Mouse (Mus musculus) forebrain, embryonic 10.5 days (tissue): ENCODE data around the gene Npepl1. TPM values are rescaled to one million over a fixed set of nuclear protein-coding genes. Genes with fewer than 3 reads are reported as not detected.

Experiments used
- DNase-seq: peaks from one replicate; pipeline ENCODE4 v3.0.0-alpha.2; 2017; ENCODE audit warnings: low spot score; ENCODE audit errors: extremely low spot score
- H3K27ac ChIP-seq: fragments of 300-500 bp; sonication (generic); 2 replicates; pipeline ENCODE4 v1.5.1; 2016; ENCODE audit warnings: mild to moderate bottlenecking
- H3K27me3 ChIP-seq: fragments of 300-500 bp; sonication (generic); 2 replicates; pipeline ENCODE4 v1.6.1; 2016; ENCODE audit warnings: mild to moderate bottlenecking; ENCODE audit not compliant: poor library complexity, severe bottlenecking
- H3K36me3 ChIP-seq: fragments of 300-500 bp; sonication (generic); replicated peaks from 2 replicates; pipeline ENCODE4 v1.6.1; 2016; ENCODE audit warnings: mild to moderate bottlenecking, moderate library complexity
- H3K4me1 ChIP-seq: fragments of 300-500 bp; sonication (generic); 2 replicates; pipeline ENCODE4 v1.6.1; 2016
- H3K4me3 ChIP-seq: fragments of 300-500 bp; sonication (generic); 2 replicates; pipeline ENCODE4 v1.5.1; 2016; ENCODE audit warnings: mild to moderate bottlenecking, moderate library complexity
- H3K9me3 ChIP-seq: fragments of 300-500 bp; sonication (generic); 2 replicates; pipeline ENCODE4 v1.6.1; 2016; ENCODE audit warnings: mild to moderate bottlenecking, moderate library complexity
- WGBS: fragments of 180-500 bp; shearing (Covaris S2); methylation state at CpG from one replicate; pipeline ENCODE4 v1.1.7; 2016; 5-methylcytosine and 5-hydroxymethylcytosine counted together
- polyA plus RNA-seq: library from polyadenylated mRNA; unstranded; fragments of >200 nt; fragmentation: Nextera tagmentation; extraction: Ambion mirVana; gene quantifications from 2 replicates; pipeline ENCODE4 v1.2.1, GENCODE M21; 2016

Npepl1 gene
- polyA plus RNA-seq, 1 experiment from 2014 or later: 30.0 TPM

- Histone ChIP-seq H3K27me3 (no peaks in the 10 kb centered on the region), H3K4me3 (no peak overlapping the region), H3K27ac (no peak overlapping the region), H3K9me3 (no peaks in the 10 kb centered on the region), H3K36me3 (peaks cover 74% of the 10 kb centered on the region), H3K4me1 (no peaks in the 10 kb centered on the region; the same call in 1 of the 2 replicates)
- DNase-seq: no peak
- 76% methylated on average over 16 of the region's 16 CpGs for WGBS
Observed at GRCm38 (mm10) chr2:174116929-174117328, 6.8 kb downstream of the Npepl1 start.

- Histone ChIP-seq H3K27me3 (no peaks in the 10 kb centered on the region), H3K27ac (no peak overlapping the region), H3K4me1 (no peaks in the 10 kb centered on the region), H3K9me3 (no peaks in the 10 kb centered on the region), H3K36me3 (peaks cover 85% of the 10 kb centered on the region), H3K4me3 (no peak overlapping the region)
- DNase-seq: no peak
- 67% methylated on average over 11 of the region's 11 CpGs for WGBS
Observed at GRCm38 (mm10) chr2:174118141-174118540, 8.0 kb downstream of the Npepl1 start.

- no peak overlapping the region for H3K27ac ChIP-seq
- WGBS: 91% methylated on average over 11 of the region's 11 CpGs
- no peak for DNase-seq
- H3K36me3 ChIP-seq: peaks cover 86% of the 10 kb centered on the region
- H3K9me3 ChIP-seq: peaks cover 4% of the 10 kb centered on the region; the same call in 1 of the 2 replicates
- H3K4me1 ChIP-seq: peaks cover 5% of the 10 kb centered on the region; the same call in 1 of the 2 replicates
- H3K4me3 ChIP-seq: no peak overlapping the region
- no peaks in the 10 kb centered on the region for H3K27me3 ChIP-seq
Observed at GRCm38 (mm10) chr2:174119259-174119658, 9.1 kb downstream of the Npepl1 start.

GRCm38 (mm10) chr2:174120631-174121030 is 10.5 kb downstream of the Npepl1 start:
- H3K27me3 ChIP-seq: no peaks in the 10 kb centered on the region

GRCm38 (mm10) chr2:174121411-174121947 is 11.3 kb downstream of the Npepl1 start:
- Histone ChIP-seq H3K36me3 (peaks cover 85% of the 10 kb centered on the region), H3K9me3 (peaks cover 14% of the 10 kb centered on the region), H3K4me1 (peaks cover 8% of the 10 kb centered on the region), H3K27me3 (no peaks in the 10 kb centered on the region), H3K4me3 (no peak overlapping the region), H3K27ac (no peak overlapping the region)
- no peak for DNase-seq
- 74% methylated on average over 12 of the region's 12 CpGs for WGBS

More at GRCm38 (mm10) chr2:174120631-174121030, 10.5 kb downstream of the Npepl1 start:
- 94% methylated on average over 19 of the region's 19 CpGs for WGBS
- Histone ChIP-seq H3K27ac (no peak overlapping the region), H3K4me1 (peaks cover 5% of the 10 kb centered on the region; the same call in 1 of the 2 replicates), H3K36me3 (peaks cover 86% of the 10 kb centered on the region), H3K9me3 (peaks cover 14% of the 10 kb centered on the region), H3K4me3 (no peak overlapping the region)
- DNase-seq: no peak

GRCm38 (mm10) chr2:174122331-174122730 is 12.2 kb downstream of the Npepl1 start:
- Histone ChIP-seq H3K36me3 (peaks cover 77% of the 10 kb centered on the region), H3K27ac (no peak overlapping the region), H3K9me3 (peaks cover 14% of the 10 kb centered on the region)

GRCm38 (mm10) chr2:174123731-174124130 is 13.6 kb downstream of the Npepl1 start:
- H3K9me3 ChIP-seq: peaks cover 14% of the 10 kb centered on the region

More at GRCm38 (mm10) chr2:174122331-174122730, 12.2 kb downstream of the Npepl1 start:
- WGBS: 89% methylated on average over 2 of the region's 2 CpGs
- Histone ChIP-seq H3K27me3 (no peaks in the 10 kb centered on the region), H3K4me1 (peaks cover 17% of the 10 kb centered on the region), H3K4me3 (no peak overlapping the region)
- no peak for DNase-seq

GRCm38 (mm10) chr2:174126522-174127375 is 16.6 kb downstream of the Npepl1 start:
- H3K9me3 ChIP-seq: peaks cover 14% of the 10 kb centered on the region
- peak overlapping the region; percentile 80 for H3K27ac ChIP-seq
- 11% methylated on average over 21 of the region's 21 CpGs for WGBS
- peak overlapping the region; percentile 39 for H3K4me3 ChIP-seq
- peak; percentile 38 for DNase-seq
- H3K4me1 ChIP-seq: peaks cover 21% of the 10 kb centered on the region
- peaks cover 37% of the 10 kb centered on the region for H3K36me3 ChIP-seq
- no peaks in the 10 kb centered on the region for H3K27me3 ChIP-seq

More at GRCm38 (mm10) chr2:174123731-174124130, 13.6 kb downstream of the Npepl1 start:
- peaks cover 67% of the 10 kb centered on the region for H3K36me3 ChIP-seq
- no peaks in the 10 kb centered on the region for H3K27me3 ChIP-seq
- H3K4me1 ChIP-seq: peaks cover 21% of the 10 kb centered on the region
- DNase-seq: peak; percentile 12
- WGBS: 63% methylated on average over 3 of the region's 3 CpGs
- no peak overlapping the region for H3K27ac ChIP-seq
- H3K4me3 ChIP-seq: no peak overlapping the region

GRCm38 (mm10) chr2:174127376-174127713 is 17.2 kb downstream of the Npepl1 start:
- Histone ChIP-seq H3K9me3 (peaks cover 14% of the 10 kb centered on the region), H3K36me3 (peaks cover 31% of the 10 kb centered on the region), H3K27me3 (no peaks in the 10 kb centered on the region), H3K4me1 (peaks cover 21% of the 10 kb centered on the region), H3K4me3 (peak overlapping the region; percentile 39), H3K27ac (peak overlapping the region; percentile 80)
- WGBS: 19% methylated on average over 6 of the region's 6 CpGs
- peak; percentile 12 for DNase-seq

GRCm38 (mm10) chr2:174128926-174129325 is 18.8 kb downstream of the Npepl1 start:
- DNase-seq: no peak
- Histone ChIP-seq H3K4me3 (no peak overlapping the region), H3K4me1 (peaks cover 17% of the 10 kb centered on the region), H3K27ac (no peak overlapping the region), H3K9me3 (peaks cover 14% of the 10 kb centered on the region), H3K27me3 (no peaks in the 10 kb centered on the region), H3K36me3 (peaks cover 15% of the 10 kb centered on the region)
- 84% methylated on average over 6 of the region's 6 CpGs for WGBS

- DNase-seq: no peak
- peaks cover 16% of the 10 kb centered on the region for H3K4me1 ChIP-seq
- H3K9me3 ChIP-seq: no peaks in the 10 kb centered on the region
- no peaks in the 10 kb centered on the region for H3K36me3 ChIP-seq
- no peak overlapping the region for H3K27ac ChIP-seq
- no peaks in the 10 kb centered on the region for H3K27me3 ChIP-seq
- no peak overlapping the region for H3K4me3 ChIP-seq
- 92% methylated on average over 8 of the region's 8 CpGs for WGBS
Observed at GRCm38 (mm10) chr2:174130468-174131097, 20.4 kb downstream of the Npepl1 start.

- no peaks in the 10 kb centered on the region for H3K36me3 ChIP-seq
- H3K4me1 ChIP-seq: peaks cover 3% of the 10 kb centered on the region
- H3K27me3 ChIP-seq: no peaks in the 10 kb centered on the region
- H3K9me3 ChIP-seq: no peaks in the 10 kb centered on the region
- 87% methylated on average over 8 of the region's 8 CpGs for WGBS
- no peak overlapping the region for H3K4me3 ChIP-seq
- no peak overlapping the region for H3K27ac ChIP-seq
- DNase-seq: no peak
Observed at GRCm38 (mm10) chr2:174132413-174132969, 22.3 kb downstream of the Npepl1 start.
